Mouse (Mus musculus) bone marrow, adult 2 months (tissue): ENCODE measurements around the gene Muc13.

ENCODE experiments used
- CTCF ChIP-seq: fragments of 200-500 bp; IDR thresholded peaks from 2 replicates; pipeline ENCODE4 v1.5.1; 2011; ENCODE audit warnings: low read length, control low read depth; ENCODE audit not compliant: control insufficient read depth, insufficient read depth
- POLR2A ChIP-seq: fragments of 200-500 bp; IDR thresholded peaks from 2 replicates; pipeline ENCODE4 v1.6.1; 2011; ENCODE audit warnings: low read depth, mild to moderate bottlenecking, control low read depth, low read length, borderline replicate concordance; ENCODE audit not compliant: control insufficient read depth

DNA sequence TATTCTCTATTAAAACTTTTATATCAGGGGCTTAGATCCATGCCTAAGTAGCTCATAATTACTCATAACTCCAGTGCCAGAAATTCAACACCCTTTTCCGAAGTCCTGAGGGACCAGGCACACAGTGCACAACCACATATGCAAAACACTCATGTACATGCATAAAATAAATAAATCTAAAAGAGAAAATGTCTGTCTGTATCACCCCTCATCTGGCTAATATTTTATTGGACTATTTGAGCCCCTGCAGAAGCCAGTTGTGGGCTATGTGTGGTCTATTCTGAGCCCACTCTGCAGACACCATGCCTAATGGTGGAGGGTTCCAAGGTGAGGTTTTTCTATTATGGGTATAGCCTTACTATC lies 11.1 kb upstream of the Muc13 start:
- TF ChIP-seq CTCF (no peak), POLR2A (no peak)
